Mouse (Mus musculus) urinary bladder, postnatal 4 days (tissue): Measurements from ENCODE around the gene Fam107b.
"Not testable (repeated sequence)": the region's sequence is repeated elsewhere in the genome, so short reads cannot be mapped to it uniquely, and the experiment has no call there.

Experiments used
- DNase-seq, 2 experiments: peaks; one replicate each; pipeline ENCODE4 v3.0.0; 2021 to 2022; ENCODE audit warnings: low spot score in 2 of 2

The Fam107b gene

GRCm38 (mm10) chr2:3712369-3713042 is 142.2 kb downstream of the Fam107b start:
- no peak for DNase-seq

GRCm38 (mm10) chr2:3713212-3713681 is 143.0 kb downstream of the Fam107b start:
- peak; percentile 93 to 99 for DNase-seq

GRCm38 (mm10) chr2:3713682-3714361 is 143.5 kb downstream of the Fam107b start:
- peak in 1 of 2 experiments; percentile 61 for DNase-seq

GRCm38 (mm10) chr2:3714511-3714910 is 144.2 kb downstream of the Fam107b start:
- DNase-seq = no peak

- peak in 1 of 2 experiments; percentile 47 for DNase-seq
These were observed 145.1 kb downstream of the Fam107b start for GRCm38 (mm10) chr2:3715424-3715823.

GRCm38 (mm10) chr2:3717268-3717667 is 147.0 kb downstream of the Fam107b start:
- no peak for DNase-seq

- DNase-seq = peak in 1 of 2 experiments; percentile 22
These were observed 147.6 kb downstream of the Fam107b start for GRCm38 (mm10) chr2:3717847-3718246.

GRCm38 (mm10) chr2:3719436-3720121 is 149.3 kb downstream of the Fam107b start:
- not testable (repeated sequence) for DNase-seq

- DNase-seq = no peak
These were observed 150.8 kb downstream of the Fam107b start for GRCm38 (mm10) chr2:3721107-3721506.

GRCm38 (mm10) chr2:3721974-3722373 is 151.7 kb downstream of the Fam107b start:
- DNase-seq = no peak

GRCm38 (mm10) chr2:3723391-3724106 is 153.3 kb downstream of the Fam107b start:
- no peak for DNase-seq

GRCm38 (mm10) chr2:3726501-3727078 is 156.3 kb downstream of the Fam107b start:
- DNase-seq = no peak

GRCm38 (mm10) chr2:3727225-3727930 is 157.1 kb downstream of the Fam107b start:
- no peak for DNase-seq

GRCm38 (mm10) chr2:3728090-3728489 is 157.8 kb downstream of the Fam107b start:
- DNase-seq = no peak

GRCm38 (mm10) chr2:3729586-3729985 is 159.3 kb downstream of the Fam107b start:
- DNase-seq = no peak

GRCm38 (mm10) chr2:3730744-3731143 is 160.5 kb downstream of the Fam107b start:
- no peak for DNase-seq

GRCm38 (mm10) chr2:3731316-3732015 is 161.2 kb downstream of the Fam107b start:
- no peak for DNase-seq

GRCm38 (mm10) chr2:3737917-3738694 is 167.8 kb downstream of the Fam107b start:
- no peak for DNase-seq

- DNase-seq = no peak
These were observed 168.4 kb downstream of the Fam107b start for GRCm38 (mm10) chr2:3738734-3739133.
